Mouse (Mus musculus) liver, postnatal 0 days (tissue): ENCODE results near the gene Ctnnal1.

Experiments
- CTCF ChIP-seq: sonication (generic); IDR thresholded peaks from 2 replicates; pipeline ENCODE4 v1.5.1; 2016; ENCODE audit warnings: antibody characterized with exemption, low read depth
- EP300 ChIP-seq: IDR thresholded peaks from 2 replicates; pipeline ENCODE4 v1.6.1; 2016; ENCODE audit warnings: antibody characterized with exemption, low read depth, mild to moderate bottlenecking

DNA sequence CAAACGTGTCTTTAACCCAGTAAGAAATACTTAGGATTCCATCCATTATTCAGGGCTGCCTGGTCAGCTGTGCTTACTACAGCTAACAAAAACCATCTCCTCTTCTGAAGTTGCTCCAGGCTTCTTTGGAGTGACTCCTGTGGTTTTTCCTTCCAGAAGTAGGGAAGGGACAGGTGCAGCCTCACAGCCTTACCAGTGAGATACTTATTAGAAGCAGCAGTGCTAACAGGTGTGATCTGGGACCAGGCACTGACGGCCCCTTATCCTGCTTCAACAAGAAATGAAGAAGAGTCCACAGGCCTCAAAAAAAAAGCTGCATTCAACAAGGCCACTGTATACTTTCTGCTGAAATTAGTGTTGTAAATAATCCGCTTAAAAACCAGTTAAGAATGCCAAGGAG, 53.3 kb downstream of the Ctnnal1 start:
- TF ChIP-seq CTCF (no peak), EP300 (no peak)
